Mouse (Mus musculus) heart, postnatal 0 days (tissue): ENCODE measurements at regions not wholly inside any gene's neighbourhood (a gene's known extent, or its start where the extent isn't known, plus 50 kb on each side); places are given as distances from the start of the nearest gene placed in this dataset.

ENCODE experiments used
- CTCF ChIP-seq: IDR thresholded peaks from 2 replicates; pipeline ENCODE4 v1.5.1; 2016; ENCODE audit warnings: antibody characterized with exemption, control low read depth, low read depth
- EP300 ChIP-seq: IDR thresholded peaks from 2 replicates; pipeline ENCODE4 v1.6.1; 2016; ENCODE audit warnings: antibody characterized with exemption, low read depth

DNA sequence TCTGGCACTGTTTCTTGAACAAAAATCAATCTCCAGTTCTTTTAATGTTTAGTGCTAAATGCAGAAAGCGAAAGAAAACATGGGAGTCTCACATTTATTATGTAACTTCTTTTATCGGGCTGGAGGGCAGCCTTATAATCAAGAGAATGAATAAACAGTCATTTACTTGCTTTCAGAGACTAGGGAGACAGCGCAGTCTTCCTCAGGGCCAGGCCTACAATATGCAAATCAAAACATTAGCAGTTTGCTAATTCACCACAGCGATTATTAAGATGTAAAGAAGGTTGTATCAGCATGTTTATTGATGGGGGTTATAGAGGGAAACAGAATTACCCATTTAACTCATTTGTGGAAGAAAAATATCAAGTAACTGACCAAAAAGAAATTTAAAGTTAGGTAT lies 1111.7 kb upstream of the Flrt2 start:
- TF ChIP-seq EP300, result no peak
- no peak for TF ChIP-seq CTCF
